Mouse (Mus musculus): Measurements from ENCODE around the gene Arhgef6. TPM values are rescaled to one million over a fixed set of nuclear protein-coding genes. Genes with fewer than 3 reads are reported as not detected.

Gene Arhgef6
- polyA plus RNA-seq, 1 experiment from 2014 or later = 5.7 TPM

DNA sequence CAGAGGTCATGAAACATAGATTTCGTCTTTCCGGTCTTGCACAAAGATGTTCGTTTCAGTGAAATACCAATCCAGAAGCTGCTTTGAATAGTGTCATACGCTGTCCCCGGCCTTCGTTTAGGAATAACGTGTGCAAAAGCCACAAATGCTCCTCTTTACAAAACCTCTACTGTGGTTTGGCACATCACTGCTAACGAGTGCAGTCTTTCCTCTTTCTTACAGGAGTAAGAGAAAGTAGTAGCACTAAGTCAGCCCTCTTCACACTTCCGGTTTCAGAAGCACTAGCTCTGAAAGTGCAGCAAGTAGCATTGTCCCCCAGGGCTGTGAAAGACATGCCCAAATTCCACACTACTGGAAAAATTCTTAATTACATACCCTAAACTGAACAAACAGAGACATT, 142.2 kb downstream of the Arhgef6 start:
- H3K9me3 ChIP-seq (ENCODE audit: control insufficient read depth, low read length) = no peaks in the 10 kb centered on the region
- no peak overlapping the region for H3K27ac ChIP-seq (ENCODE audit: low read depth, low read length)
- WGBS = 85% methylated on average over 9 of the region's 9 CpGs
- H3K4me1 ChIP-seq (ENCODE audit: control insufficient read depth, insufficient read depth, low read length) = no peaks in the 10 kb centered on the region
- H3K4me3 ChIP-seq (ENCODE audit: low read depth, low read length) = no peak overlapping the region
- H3K36me3 ChIP-seq (ENCODE audit: control insufficient read depth, insufficient read depth, low read length) = no peaks in the 10 kb centered on the region
- DNase-seq (ENCODE audit: low spot score) (no peak), ATAC-seq (ENCODE audit: insufficient read depth, low FRiP score, low TSS enrichment) (no peak)
- H3K27me3 ChIP-seq (ENCODE audit: control insufficient read depth, insufficient read depth, low read length) = no peaks in the 10 kb centered on the region
- H3K9ac ChIP-seq (ENCODE audit: low read length) = no peak overlapping the region
- no peak overlapping the region for H3K4me2 ChIP-seq (ENCODE audit: low read depth)

DNA sequence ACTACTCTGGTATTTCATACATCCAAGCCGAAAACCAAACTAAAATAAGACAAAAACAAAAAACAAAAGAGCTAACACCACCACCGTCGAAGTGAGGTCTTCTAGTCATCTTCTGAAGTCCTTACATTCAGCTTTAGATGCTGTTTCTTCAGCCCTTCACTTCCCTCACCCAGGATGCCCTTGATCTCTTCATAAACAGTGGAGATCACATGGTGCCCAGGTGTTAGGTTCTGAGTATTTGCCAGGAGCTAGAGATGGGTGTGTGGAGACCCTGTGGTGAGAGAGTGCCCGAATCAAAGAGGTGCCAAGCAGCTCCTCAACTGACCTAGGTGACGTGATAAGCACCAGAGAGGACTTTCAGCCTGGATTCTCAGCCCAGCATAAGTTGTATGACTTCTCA, 149.2 kb downstream of the Arhgef6 start:
- H3K4me1 ChIP-seq (ENCODE audit: control insufficient read depth, insufficient read depth, low read length) = no peaks in the 10 kb centered on the region
- ATAC-seq (ENCODE audit: insufficient read depth, low FRiP score, low TSS enrichment) (no peak), DNase-seq (ENCODE audit: low spot score) (no peak)
- H3K27ac ChIP-seq (ENCODE audit: low read depth, low read length) = no peak overlapping the region
- WGBS = 80% methylated on average over 5 of the region's 5 CpGs
- no peaks in the 10 kb centered on the region for H3K27me3 ChIP-seq (ENCODE audit: control insufficient read depth, insufficient read depth, low read length)
- H3K9ac ChIP-seq (ENCODE audit: low read length) = no peak overlapping the region
- no peak overlapping the region for H3K4me2 ChIP-seq (ENCODE audit: low read depth)
- no peaks in the 10 kb centered on the region for H3K9me3 ChIP-seq (ENCODE audit: control insufficient read depth, low read length)
- H3K36me3 ChIP-seq (ENCODE audit: control insufficient read depth, insufficient read depth, low read length) = no peaks in the 10 kb centered on the region
- H3K4me3 ChIP-seq (ENCODE audit: low read depth, low read length) = no peak overlapping the region

GRCm38 (mm10) chrX:57187301-57187700, 151.2 kb downstream of the Arhgef6 start:
- 89% methylated on average over 8 of the region's 8 CpGs for WGBS
- Histone ChIP-seq H3K9me3 (ENCODE audit: control insufficient read depth, low read length) (no peaks in the 10 kb centered on the region), H3K27ac (ENCODE audit: low read depth, low read length) (no peak overlapping the region)

GRCm38 (mm10) chrX:57183359-57183758, 155.2 kb downstream of the Arhgef6 start:
- ATAC-seq (ENCODE audit: insufficient read depth, low FRiP score, low TSS enrichment) (no peak), DNase-seq (ENCODE audit: low spot score) (no peak)
- no peaks in the 10 kb centered on the region for H3K4me1 ChIP-seq (ENCODE audit: control insufficient read depth, insufficient read depth, low read length)
- no peaks in the 10 kb centered on the region for H3K9me3 ChIP-seq (ENCODE audit: control insufficient read depth, low read length)
- H3K9ac ChIP-seq (ENCODE audit: low read length) = no peak overlapping the region
- H3K27me3 ChIP-seq (ENCODE audit: control insufficient read depth, insufficient read depth, low read length) = no peaks in the 10 kb centered on the region
- no peaks in the 10 kb centered on the region for H3K36me3 ChIP-seq (ENCODE audit: control insufficient read depth, insufficient read depth, low read length)
- 91% methylated on average over 3 of the region's 3 CpGs for WGBS
- no peak overlapping the region for H3K4me2 ChIP-seq (ENCODE audit: low read depth)
- no peak overlapping the region for H3K27ac ChIP-seq (ENCODE audit: low read depth, low read length)
- H3K4me3 ChIP-seq (ENCODE audit: low read depth, low read length) = no peak overlapping the region

More at GRCm38 (mm10) chrX:57187301-57187700, 151.2 kb downstream of the Arhgef6 start:
- DNase-seq (ENCODE audit: low spot score) (no peak), ATAC-seq (ENCODE audit: insufficient read depth, low FRiP score, low TSS enrichment) (no peak)
- H3K9ac ChIP-seq (ENCODE audit: low read length) = no peak overlapping the region
- no peaks in the 10 kb centered on the region for H3K4me1 ChIP-seq (ENCODE audit: control insufficient read depth, insufficient read depth, low read length)
- no peak overlapping the region for H3K4me2 ChIP-seq (ENCODE audit: low read depth)
- no peaks in the 10 kb centered on the region for H3K27me3 ChIP-seq (ENCODE audit: control insufficient read depth, insufficient read depth, low read length)
- H3K4me3 ChIP-seq (ENCODE audit: low read depth, low read length) = no peak overlapping the region
- H3K36me3 ChIP-seq (ENCODE audit: control insufficient read depth, insufficient read depth, low read length) = no peaks in the 10 kb centered on the region

DNA sequence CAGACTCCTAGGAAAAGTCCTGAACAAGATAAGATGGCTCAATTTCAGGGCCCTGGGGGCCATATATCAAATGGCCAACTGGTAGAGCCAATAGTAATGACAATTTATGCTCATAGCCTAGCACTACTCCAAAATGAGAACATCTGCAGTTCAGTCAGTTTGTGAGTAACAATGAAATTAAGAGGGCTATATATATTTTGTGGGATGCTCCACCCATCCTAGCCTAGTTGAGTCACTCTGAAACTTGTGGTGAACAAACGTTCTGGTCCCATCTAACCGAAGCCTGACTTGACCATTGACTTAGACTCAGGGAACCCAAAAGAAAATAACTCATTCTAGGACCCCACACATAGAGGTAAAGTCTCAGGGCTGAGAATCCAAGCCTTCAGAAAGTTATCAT, 156.1 kb downstream of the Arhgef6 start:
- Histone ChIP-seq H3K4me3 (ENCODE audit: low read depth, low read length) (no peak overlapping the region), H3K9me3 (ENCODE audit: control insufficient read depth, low read length) (no peaks in the 10 kb centered on the region), H3K4me2 (ENCODE audit: low read depth) (no peak overlapping the region), H3K4me1 (ENCODE audit: control insufficient read depth, insufficient read depth, low read length) (no peaks in the 10 kb centered on the region), H3K9ac (ENCODE audit: low read length) (no peak overlapping the region), H3K36me3 (ENCODE audit: control insufficient read depth, insufficient read depth, low read length) (no peaks in the 10 kb centered on the region), H3K27me3 (ENCODE audit: control insufficient read depth, insufficient read depth, low read length) (no peaks in the 10 kb centered on the region), H3K27ac (ENCODE audit: low read depth, low read length) (no peak overlapping the region)
- ATAC-seq (ENCODE audit: insufficient read depth, low FRiP score, low TSS enrichment) (no peak), DNase-seq (ENCODE audit: low spot score) (no peak)
- WGBS = 83% methylated on average over 2 of the region's 2 CpGs

Other genes starting within 250 kb of the Arhgef6 start
- gene Cd40lg, start 126.6 kb downstream of the Arhgef6 start, polyA plus RNA-seq (2014; fragmentation: Nextera tagmentation; extraction: Ambion mirVana) = not detected in 2 replicates
- gene Rbmx, start 54.3 kb upstream of the Arhgef6 start, polyA plus RNA-seq (2014; fragmentation: Nextera tagmentation; extraction: Ambion mirVana) = 259 and 261 TPM in 2 replicates
- gene Gm364, start 70.4 kb upstream of the Arhgef6 start, polyA plus RNA-seq (2014; fragmentation: Nextera tagmentation; extraction: Ambion mirVana) = not detected in 2 replicates
- gene Gpr101, start 165.0 kb upstream of the Arhgef6 start, polyA plus RNA-seq (2014; fragmentation: Nextera tagmentation; extraction: Ambion mirVana) = not detected in 2 replicates

Data from neural tube, embryonic 11.5 days (tissue).